Mouse (Mus musculus): Measurements from ENCODE around the gene Aco1.

- TF ChIP-seq CTCF (IDR thresholded peaks at IDR 0.05; ENCODE audit: low read depth) (no peak), EP300 (IDR thresholded peaks at IDR 0.05; ENCODE audit: low read depth) (no peak)
Measured at GRCm38 (mm10) chr4:40244035-40244434, 101.2 kb downstream of the Aco1 start.
